8 mouse cellular contexts compared by ENCODE assay signal in the genomic region with DNA sequence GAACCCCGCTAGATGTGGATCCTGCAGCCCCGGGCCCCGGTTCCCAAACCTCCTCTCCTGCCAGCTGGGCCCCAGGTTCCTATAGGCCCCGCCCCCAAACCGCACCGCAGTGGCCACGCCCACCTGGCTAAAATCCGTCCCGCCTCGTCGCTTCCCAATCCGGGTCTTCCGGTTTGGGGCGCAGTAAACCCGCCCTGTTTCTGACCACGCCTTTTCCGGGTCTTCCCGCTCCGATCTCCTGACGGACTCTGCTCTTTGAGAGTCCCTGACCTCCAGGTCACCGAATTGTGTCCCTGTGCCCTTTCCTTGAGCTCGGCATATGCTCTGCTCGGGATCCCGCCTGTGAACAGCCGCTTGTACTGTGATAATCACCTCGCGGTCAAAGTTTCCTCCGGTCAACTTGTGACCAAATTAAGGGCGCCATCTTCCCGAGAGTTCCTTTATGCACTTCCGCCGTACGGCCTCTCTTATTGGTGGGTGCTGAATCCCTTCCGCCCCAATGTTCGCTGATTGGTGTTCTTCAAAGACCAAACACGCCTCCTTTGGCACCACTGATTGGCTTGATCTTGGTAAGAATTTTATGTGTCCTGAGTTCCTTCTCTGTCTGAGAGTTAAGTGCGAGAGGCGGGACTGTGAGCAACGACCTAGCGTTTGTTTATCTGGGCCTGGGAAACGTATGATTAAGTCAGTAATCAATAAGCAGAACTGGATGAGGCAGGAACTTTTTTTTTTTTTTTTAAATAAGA. TPM values are rescaled to one million over a fixed set of nuclear protein-coding genes. Genes with fewer than 3 reads are reported as not detected.
DNase-seq lines count a peak whose midpoint lies in the region; ATAC-seq lines count a peak whose summit lies in the region.

TSS of gene Mospd3 (minus strand) at position 440 of the 746 bp plus-strand sequence.

- DNase-seq in MEL-GATA-1-ER (ENCODE audit: extremely low read depth, low read depth), result peak; percentile 100
- peak; percentile 96 for DNase-seq in cerebellum, adult 8-10 months
- peak; percentile 98 for DNase-seq in forelimb bud, embryonic 11.5 days (ENCODE audit: low read depth, low spot score)
- DNase-seq in layer of hippocampus, adult 9-10 months (ENCODE audit: low spot score), result peak; percentile 98
- peak; percentile 93 for DNase-seq in ovary, postnatal 10 days (ENCODE audit: low spot score)
- peak; percentile 96 to 98 for DNase-seq in thymus, postnatal 10 days (ENCODE audit: low spot score in 2 of 2)

- H3K4me3 ChIP-seq in lung, embryonic 16.5 days (ENCODE audit: low read length), result peak within 1 kb of the TSS; percentile 78

- H3K27me3 ChIP-seq in lung, embryonic 16.5 days (ENCODE audit: control insufficient read depth, insufficient read depth, low read depth, low read length), result no peaks in the 10 kb centered on the region

- H3K36me3 ChIP-seq in lung, embryonic 16.5 days (ENCODE audit: control insufficient read depth, insufficient read depth, low read length), result no peaks in the 10 kb centered on the region

- WGBS in lung, embryonic 16.5 days, result under 1% methylated on average over 41 of the region's 41 CpGs

- ATAC-seq in hematopoietic stem cell, adult 5-6 weeks (replicated peaks in 1 of 2; ENCODE audit: insufficient read depth in 1 of 2, low FRiP score in 2 of 2, low TSS enrichment in 1 of 2, low read depth in 1 of 2, poor library complexity in 2 of 2, severe bottlenecking in 2 of 2), result peak; percentile 94 to 95
- ATAC-seq in lung, embryonic 16.5 days (ENCODE audit: low read depth), result peak; percentile 96

- peak within 1 kb of the TSS; percentile 93 for H3K9ac ChIP-seq in lung, embryonic 16.5 days (ENCODE audit: low read length)

- no peaks in the 10 kb centered on the region for H3K9me3 ChIP-seq in lung, embryonic 16.5 days (ENCODE audit: control insufficient read depth, low read length)

- peak within 1 kb of the TSS; percentile 93 for H3K27ac ChIP-seq in lung, embryonic 16.5 days (ENCODE audit: low read length)

- peaks cover 19% of the 10 kb centered on the region for H3K4me1 ChIP-seq in lung, embryonic 16.5 days (replicated peaks; ENCODE audit: control insufficient read depth, insufficient read depth, low read length)

- peak within 1 kb of the TSS; percentile 95 for H3K4me2 ChIP-seq in lung, embryonic 16.5 days (ENCODE audit: low read depth, low read length)

RNA-seq across cellular contexts. Expression of gene Mospd3, which starts in this region (rescaled TPM):
- total RNA-seq in hematopoietic stem cell, adult 5-6 weeks (2017), result 8.3 and 10.3 TPM in 2 replicates
- 30.4 and 30.7 TPM in 2 replicates for polyA plus RNA-seq in lung, embryonic 16.5 days (2015; fragmentation: Nextera tagmentation; extraction: Ambion mirVana)

Comparison
In these comparisons a context has a peak if more than half of its experiments do, and no peak if none do; other contexts are left out.
1. Peak in every context shown above with its lines: DNase-seq, ATAC-seq, H3K4me3 ChIP-seq and H3K27ac ChIP-seq.